In genomic region chr13:50211842-50212241, GRCm38 (mm10) we compare ENCODE assay signal across 16 mouse cellular contexts. TPM values are rescaled to one million over a fixed set of nuclear protein-coding genes. Genes with fewer than 3 reads are reported as not detected.
A peak's percentile ranks its signal among the peaks of the same experiment; 100 is the strongest.
DNase-seq lines count a peak whose midpoint lies in the region; ATAC-seq and TF ChIP-seq lines count a peak whose summit lies in the region.
"Not testable (repeated sequence)": the region's sequence is repeated elsewhere in the genome, so short reads cannot be mapped to it uniquely, and the experiment has no call there.
"Had no signal": no experiment of that assay in that cellular context is flagged by ENCODE, and none has a peak within 500 bp of the region (broad histone marks: within the 10 kb centered on the region; RNA-seq: fewer than 3 reads in every experiment).

No protein-coding gene starts in this region.

- TF ChIP-seq POLR2A in MEL (IDR thresholded peaks at IDR 0.05; ENCODE audit: control insufficient read depth in 1 of 2, insufficient read depth in 1 of 2, low read depth in 1 of 2, low read length in 2 of 2, poor library complexity in 1 of 2): not testable (repeated sequence)

- H3K27me3 ChIP-seq in MEL (ENCODE audit: control insufficient read depth in 1 of 2, insufficient read depth in 2 of 2, low read length in 2 of 2); heart, postnatal 0 days (ENCODE audit: control insufficient read depth, insufficient read depth, low read length); midbrain, postnatal 0 days (ENCODE audit: insufficient read depth, low read length): not testable (repeated sequence)

- H3K4me1 ChIP-seq in MEL (ENCODE audit: control insufficient read depth in 1 of 2, insufficient read depth in 2 of 2, low read length in 2 of 2); heart, postnatal 0 days (ENCODE audit: control insufficient read depth, insufficient read depth); midbrain, postnatal 0 days (ENCODE audit: insufficient read depth, low read length): not testable (repeated sequence)

- not testable (repeated sequence) for H3K4me3 ChIP-seq in MEL (ENCODE audit: control insufficient read depth in 1 of 2, insufficient read depth in 1 of 2, low read depth in 2 of 2, low read length in 2 of 2); heart, postnatal 0 days (ENCODE audit: low read depth, low read length); midbrain, postnatal 0 days (ENCODE audit: low read depth, low read length)

- not testable (repeated sequence) for H3K27ac ChIP-seq in MEL (ENCODE audit: control insufficient read depth, low read depth, low read length); heart, postnatal 0 days (ENCODE audit: low read depth); midbrain, postnatal 0 days (ENCODE audit: low read depth, low read length)

- TF ChIP-seq EP300 in MEL (IDR thresholded peaks at IDR 0.05; ENCODE audit: low read depth in 1 of 2, low read length in 2 of 2); heart, postnatal 0 days (IDR thresholded peaks at IDR 0.05; ENCODE audit: low read depth): not testable (repeated sequence)

- H3K79me2 ChIP-seq in MEL (ENCODE audit: control insufficient read depth, insufficient read depth, low read length, poor library complexity): not testable (repeated sequence)

- peak; percentile 28 for TF ChIP-seq RAD21 in MEL (IDR thresholded peaks at IDR 0.05; ENCODE audit: low read depth, low read length)

- TF ChIP-seq CTCF in MEL (IDR thresholded peaks at IDR 0.05 in 2 of 3, conservative IDR thresholded peaks at IDR 0.05 in 1 of 3; ENCODE audit: control insufficient read depth in 1 of 3, insufficient read depth in 1 of 3, low read depth in 2 of 3, low read length in 3 of 3, poor library complexity in 1 of 3, severe bottlenecking in 1 of 3): peak in 1 of 3 experiments; percentile 28; a peak in 1 of 6 replicates
- peak; percentile 63 for TF ChIP-seq CTCF in heart, postnatal 0 days (IDR thresholded peaks at IDR 0.05; ENCODE audit: low read depth)
- peak; percentile 68 for TF ChIP-seq CTCF in midbrain, postnatal 0 days (IDR thresholded peaks at IDR 0.05)

- H3K9ac ChIP-seq in MEL (ENCODE audit: control insufficient read depth, low read depth, low read length, poor library complexity, severe bottlenecking); heart, postnatal 0 days (replicated peaks; ENCODE audit: low read depth, low read length); midbrain, postnatal 0 days (replicated peaks; ENCODE audit: low read length, poor library complexity, severe bottlenecking): not testable (repeated sequence)

- intact Hi-C loops in left cerebral cortex, postnatal 25 days (cut with DNase I): loop anchor here (10.0 kb wide), 1 partner anchor 623 kb away; no protein-coding TSS in a partner anchor

- H3K36me3 ChIP-seq in MEL (ENCODE audit: control insufficient read depth in 1 of 2, insufficient read depth in 2 of 2, low read length in 2 of 2); heart, postnatal 0 days (replicated peaks; ENCODE audit: control insufficient read depth, insufficient read depth, low read length); midbrain, postnatal 0 days (ENCODE audit: insufficient read depth, low read length): not testable (repeated sequence)

- whole genome bisulfite sequencing in heart, postnatal 0 days: 0% methylated on average over 1 of the region's 1 CpGs
- 0% methylated on average over 1 of the region's 1 CpGs for WGBS in midbrain, postnatal 0 days

- H3K9me3 ChIP-seq in MEL (replicated peaks; ENCODE audit: insufficient read depth, low read length); heart, postnatal 0 days (replicated peaks; ENCODE audit: control insufficient read depth, low read length); midbrain, postnatal 0 days (ENCODE audit: low read length): not testable (repeated sequence)

- DNase-seq in MEL (ENCODE audit: low read depth, low spot score): peak; percentile 1
- DNase-seq in c-Kit-positive CD71-negative TER-119-negative erythroid progenitor cells, embryonic 14.5 days (ENCODE audit: low read depth): peak; percentile 4
- peak; percentile 7 for DNase-seq in embryo, embryonic 11.5 days (ENCODE audit: low read depth, low spot score)
- peak; percentile 8 for DNase-seq in heart, postnatal 0 days (ENCODE audit: low spot score)
- peak; percentile 40 for DNase-seq in kidney, adult 9 months
- DNase-seq in left cerebral cortex, postnatal 25 days (ENCODE audit: low spot score in 2 of 2): peak; percentile 10 to 21
- peak; percentile 44 for DNase-seq in midbrain, postnatal 0 days (ENCODE audit: low spot score)
- peak; percentile 3 for DNase-seq in thymus, postnatal 0 days (ENCODE audit: low spot score)

- H3K4me2 ChIP-seq in heart, postnatal 0 days (ENCODE audit: low read depth, low read length); midbrain, postnatal 0 days (ENCODE audit: low read depth, low read length, poor library complexity, severe bottlenecking): not testable (repeated sequence)

- ATAC-seq in heart, postnatal 0 days (ENCODE audit: insufficient read depth, low read depth); midbrain, postnatal 0 days (ENCODE audit: low FRiP score): not testable (repeated sequence)

TF ChIP-seq in MEL, 35 proteins besides CTCF, POLR2A, EP300 and RAD21:
- TF ChIP-seq ZKSCAN1 (IDR thresholded peaks at IDR 0.05; ENCODE audit: low read depth, low read length) (0 out of 2 replicates have a peak, but pooled peaks have one; percentile 44), SMC3 (IDR thresholded peaks at IDR 0.05; ENCODE audit: low read depth, low read length) (peak; percentile 14; the same call in 1 of the 2 replicates)

RNA-seq across cellular contexts. Expression of gene Gm906, which starts 38.3 kb away (rescaled TPM):
- not detected in 2 replicates for total RNA-seq in MEL (2012; rRNA removed)
- not detected for polyA plus RNA-seq in MEL (2012; ENCODE audit: insufficient read depth in 1 of 2, insufficient read length in 2 of 2, low read depth in 1 of 2, low replicate concordance in 2 of 2, missing spikeins in 1 of 2)
- total RNA-seq in heart, postnatal 0 days (2014; rRNA removed; ENCODE audit: low replicate concordance): not detected in 2 replicates
- not detected in 2 replicates for polyA plus RNA-seq in heart, postnatal 0 days (2015; fragmentation: Nextera tagmentation; extraction: Ambion mirVana)
- total RNA-seq in left cerebral cortex, postnatal 25 days (2021): not detected
- not detected in 2 replicates for total RNA-seq in midbrain, postnatal 0 days (2014; rRNA removed)
- not detected in 2 replicates for polyA plus RNA-seq in midbrain, postnatal 0 days (2015; fragmentation: Nextera tagmentation; extraction: Ambion mirVana)
- polyA plus RNA-seq in thymus, postnatal 0 days (2015; fragmentation: Nextera tagmentation; extraction: Ambion mirVana): not detected in 2 replicates
- total RNA-seq: adrenal gland, postnatal 25 days; granulocyte monocyte progenitor cell, adult 5-6 weeks; layer of hippocampus, adult 18-20 months; megakaryocyte progenitor cell, adult 5-6 weeks had no signal
- polyA plus RNA-seq: embryonic facial prominence, embryonic 10.5 days; forebrain, embryonic 15.5 days; hindbrain, embryonic 12.5 days; stomach, embryonic 15.5 days had no signal
